Mouse (Mus musculus) liver, postnatal 0 days (tissue): ENCODE data around the gene Cdk14.

ENCODE experiments used
- CTCF ChIP-seq: sonication (generic); IDR thresholded peaks from 2 replicates; pipeline ENCODE4 v1.5.1; 2016; ENCODE audit warnings: antibody characterized with exemption, low read depth
- EP300 ChIP-seq: IDR thresholded peaks from 2 replicates; pipeline ENCODE4 v1.6.1; 2016; ENCODE audit warnings: antibody characterized with exemption, low read depth, mild to moderate bottlenecking

- TF ChIP-seq CTCF (no peak), EP300 (no peak)
These were observed 412.5 kb downstream of the Cdk14 start for GRCm38 (mm10) chr5:5007489-5008152.
